Mouse (Mus musculus): Measurements from ENCODE around the gene Ppip5k1.
"Not testable (repeated sequence)": the region's sequence is repeated elsewhere in the genome, so short reads cannot be mapped to it uniquely, and the experiment has no call there.

Gene Ppip5k1

GRCm38 (mm10) chr2:121354820-121355592, at the start of gene Ppip5k1:
Ppip5k1 (minus strand) TSS chr2:121355396.
- DNase-seq (ENCODE audit: low read depth) = peak; percentile 97

- peak; percentile 15 for DNase-seq (ENCODE audit: low read depth)
Measured at GRCm38 (mm10) chr2:121403296-121403695, 48.1 kb upstream of the Ppip5k1 start.

GRCm38 (mm10) chr2:121396624-121397023, 41.4 kb upstream of the Ppip5k1 start:
- DNase-seq (ENCODE audit: low read depth) = peak; percentile 92

GRCm38 (mm10) chr2:121386961-121387575, 31.9 kb upstream of the Ppip5k1 start, which contains the start of gene Strc:
Strc (minus strand) TSS chr2:121387168.
- not testable (repeated sequence) for DNase-seq (ENCODE audit: low read depth)

GRCm38 (mm10) chr2:121374766-121375165, 19.6 kb upstream of the Ppip5k1 start:
- DNase-seq (ENCODE audit: low read depth) = no peak

GRCm38 (mm10) chr2:121372266-121372665, 17.1 kb upstream of the Ppip5k1 start:
- DNase-seq (ENCODE audit: low read depth) = no peak

GRCm38 (mm10) chr2:121370921-121371320, 15.7 kb upstream of the Ppip5k1 start:
- DNase-seq (ENCODE audit: low read depth) = no peak

GRCm38 (mm10) chr2:121368831-121369230, 13.6 kb upstream of the Ppip5k1 start:
- DNase-seq (ENCODE audit: low read depth) = peak; percentile 76

- DNase-seq (ENCODE audit: low read depth) = no peak
Measured at GRCm38 (mm10) chr2:121363656-121364055, 8.5 kb upstream of the Ppip5k1 start.

GRCm38 (mm10) chr2:121359461-121359860, 4.3 kb upstream of the Ppip5k1 start:
- no peak for DNase-seq (ENCODE audit: low read depth)

- DNase-seq (ENCODE audit: low read depth) = peak; percentile 39
Measured at GRCm38 (mm10) chr2:121358381-121358780, 3.2 kb upstream of the Ppip5k1 start.

GRCm38 (mm10) chr2:121357961-121358360, 2.8 kb upstream of the Ppip5k1 start:
- DNase-seq (ENCODE audit: low read depth) = no peak

GRCm38 (mm10) chr2:121357494-121357893, 2.3 kb upstream of the Ppip5k1 start, which contains the start of gene Ckmt1:
Ckmt1 (plus strand) TSS chr2:121357714.
- DNase-seq (ENCODE audit: low read depth) = no peak

- no peak for DNase-seq (ENCODE audit: low read depth)
Measured at GRCm38 (mm10) chr2:121354378-121354777, 818 bp downstream of the Ppip5k1 start.

GRCm38 (mm10) chr2:121353156-121353555, 2.0 kb downstream of the Ppip5k1 start:
- no peak for DNase-seq (ENCODE audit: low read depth)

- DNase-seq (ENCODE audit: low read depth) = peak; percentile 39
Measured at GRCm38 (mm10) chr2:121339057-121339456, 16.1 kb downstream of the Ppip5k1 start.

- no peak for DNase-seq (ENCODE audit: low read depth)
Measured at GRCm38 (mm10) chr2:121329492-121329891, 25.7 kb downstream of the Ppip5k1 start.

- no peak for DNase-seq (ENCODE audit: low read depth)
Measured at GRCm38 (mm10) chr2:121323693-121324470, 31.3 kb downstream of the Ppip5k1 start.

GRCm38 (mm10) chr2:121323041-121323440, 32.2 kb downstream of the Ppip5k1 start:
- DNase-seq (ENCODE audit: low read depth) = no peak

GRCm38 (mm10) chr2:121316278-121316677, 38.9 kb downstream of the Ppip5k1 start:
- DNase-seq (ENCODE audit: low read depth) = peak; percentile 48

- DNase-seq (ENCODE audit: low read depth) = no peak
Measured at GRCm38 (mm10) chr2:121308997-121309416, 46.2 kb downstream of the Ppip5k1 start.

GRCm38 (mm10) chr2:121300036-121300435, 55.2 kb downstream of the Ppip5k1 start:
- DNase-seq (ENCODE audit: low read depth) = no peak
